Mouse (Mus musculus) myocyte (in vitro differentiated cells): Measurements from ENCODE around the gene Armt1. TPM values are rescaled to one million over a fixed set of nuclear protein-coding genes. Genes with fewer than 3 reads are reported as not detected.

Source experiments
- H3K27me3 ChIP-seq: one replicate; pipeline ENCODE4 v1.6.1; 2011; ENCODE audit not compliant: control insufficient read depth, insufficient read depth, insufficient read length
- H3K36me3 ChIP-seq: one replicate; pipeline ENCODE4 v1.6.1; 2011; ENCODE audit not compliant: control insufficient read depth, insufficient read depth
- H3K4me2 ChIP-seq: one replicate; pipeline ENCODE4 v1.6.1; 2011; ENCODE audit warnings: low read depth, control low read depth
- H3K4me3 ChIP-seq: one replicate; pipeline ENCODE4 v1.5.1; 2011; ENCODE audit warnings: mild to moderate bottlenecking, control low read depth, moderate library complexity
- H3K79me2 ChIP-seq: one replicate; pipeline ENCODE4 v1.6.1; 2011; ENCODE audit not compliant: control insufficient read depth, insufficient read depth
- H3ac ChIP-seq: one replicate; pipeline ENCODE4 v1.6.1; 2011; ENCODE audit not compliant: control insufficient read depth, insufficient read length
- CEBPB ChIP-seq: IDR thresholded peaks from 2 replicates; pipeline ENCODE4 v1.6.1; 2011; ENCODE audit warnings: mild to moderate bottlenecking, moderate library complexity; ENCODE audit not compliant: poor library complexity, insufficient read depth, severe bottlenecking
- E2F4 ChIP-seq: IDR thresholded peaks from one replicate; pipeline ENCODE4 v1.6.1; 2011; ENCODE audit warnings: mild to moderate bottlenecking, control low read depth, moderate library complexity; ENCODE audit not compliant: insufficient read depth
- MAX ChIP-seq: IDR thresholded peaks from one replicate; pipeline ENCODE4 v1.6.1; 2011; ENCODE audit warnings: low read depth, mild to moderate bottlenecking, control low read depth
- MYOD1 ChIP-seq, 3 experiments: IDR thresholded peaks; one replicate each; pipeline ENCODE4 v1.6.1; 2011; ENCODE audit warnings: control low read depth in 2 of 3, low read depth in 2 of 3, mild to moderate bottlenecking in 2 of 3, moderate library complexity in 1 of 3; ENCODE audit not compliant: insufficient read length in 2 of 3, control insufficient read depth in 1 of 3
- MYOG ChIP-seq, 3 experiments: IDR thresholded peaks; one replicate each; pipeline ENCODE4 v1.6.1; 2011; ENCODE audit warnings: control low read depth in 2 of 3, low read depth in 2 of 3, mild to moderate bottlenecking in 2 of 3; ENCODE audit not compliant: insufficient read length in 2 of 3, control insufficient read depth in 1 of 3, insufficient read depth in 1 of 3
- POLR2A ChIP-seq: IDR thresholded peaks from one replicate; pipeline ENCODE4 v1.6.1; 2011; ENCODE audit warnings: low read depth, mild to moderate bottlenecking, control low read depth, moderate library complexity; ENCODE audit not compliant: insufficient read length
- POLR2AphosphoS2 ChIP-seq: IDR thresholded peaks from one replicate; pipeline ENCODE4 v1.6.1; 2011; ENCODE audit warnings: low read depth, control low read depth; ENCODE audit not compliant: insufficient read length
- REST ChIP-seq: IDR thresholded peaks from one replicate; pipeline ENCODE4 v1.6.1; 2011; ENCODE audit warnings: mild to moderate bottlenecking, control low read depth, moderate library complexity; ENCODE audit not compliant: insufficient read depth, insufficient read length
- SRF ChIP-seq: IDR thresholded peaks from one replicate; pipeline ENCODE4 v1.6.1; 2011; ENCODE audit warnings: low read depth; ENCODE audit not compliant: control insufficient read depth, insufficient read length
- TCF12 ChIP-seq: IDR thresholded peaks from one replicate; pipeline ENCODE4 v1.6.1; 2011; ENCODE audit warnings: mild to moderate bottlenecking, control low read depth; ENCODE audit not compliant: poor library complexity, insufficient read depth, severe bottlenecking
- TCF3 ChIP-seq: IDR thresholded peaks from one replicate; pipeline ENCODE4 v1.6.1; 2011; ENCODE audit warnings: low read depth, control low read depth; ENCODE audit not compliant: insufficient read length
- USF1 ChIP-seq: IDR thresholded peaks from one replicate; pipeline ENCODE4 v1.6.1; 2011; ENCODE audit warnings: low read depth, mild to moderate bottlenecking, control low read depth, moderate library complexity
- polyA plus RNA-seq: library from polyadenylated mRNA; unstranded; fragments of >200 nt; fragmentation: generic; extraction: Trizol; gene quantifications from one replicate; pipeline ENCODE4 v1.2.1, GENCODE M21; 2012; ENCODE audit warnings: missing spikeins

Gene Armt1
- polyA plus RNA-seq, result 16.0 TPM

GRCm38 (mm10) chr10:4432123-4432931 is at the start of gene Armt1, which contains the start of gene Rmnd1:
Armt1 (plus strand) TSS chr10:4432467.
Rmnd1 (minus strand) TSS chr10:4432388.
- peaks cover 33% of the 10 kb centered on the region for H3K79me2 ChIP-seq

DNA sequence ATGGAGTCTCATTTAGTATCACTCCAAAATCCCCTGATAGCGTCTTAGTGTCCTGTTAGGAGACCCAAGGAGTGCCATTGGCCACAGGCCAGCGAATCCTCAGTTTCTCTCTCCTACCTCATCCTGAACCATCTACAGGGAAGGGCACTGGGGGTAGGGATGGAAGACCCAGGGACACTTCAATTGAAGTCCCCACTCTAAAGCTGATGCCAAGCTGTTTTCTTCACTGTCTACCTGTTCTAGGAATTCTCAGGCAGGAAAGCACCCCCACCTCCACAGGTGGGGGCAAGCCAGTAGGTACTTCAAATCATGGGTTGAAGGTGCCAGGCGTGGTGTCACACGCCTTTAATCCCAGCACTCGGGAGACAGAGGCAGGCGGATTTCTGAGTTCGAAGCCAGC is 48.0 kb upstream of the Armt1 start:
- Histone ChIP-seq H3K36me3 (no peaks in the 10 kb centered on the region), H3K4me3 (no peak overlapping the region), H3ac (no peak overlapping the region), H3K27me3 (no peaks in the 10 kb centered on the region), H3K4me2 (no peak overlapping the region), H3K79me2 (peaks cover 30% of the 10 kb centered on the region)
- TF ChIP-seq SRF (no peak), MAX (no peak), TCF12 (no peak), POLR2A (no peak), USF1 (no peak), REST (no peak), MYOD1 (IDR thresholded peaks at IDR 0.05; ENCODE audit: control insufficient read depth in 1 of 3, insufficient read length in 2 of 3, low read depth in 2 of 3) (no peak), POLR2AphosphoS2 (no peak), CEBPB (no peak), TCF3 (no peak), MYOG (IDR thresholded peaks at IDR 0.05; ENCODE audit: control insufficient read depth in 1 of 3, insufficient read depth in 1 of 3, insufficient read length in 2 of 3, low read depth in 2 of 3) (no peak)

More at GRCm38 (mm10) chr10:4432123-4432931, at the start of gene Armt1, which contains the start of gene Rmnd1:
- Histone ChIP-seq H3K36me3 (peaks cover 23% of the 10 kb centered on the region), H3K4me2 (peak within 1 kb of the TSS; percentile 98), H3K27me3 (no peaks in the 10 kb centered on the region), H3ac (peak within 1 kb of the TSS; percentile 59), H3K4me3 (peak within 1 kb of the TSS; percentile 97)
- TF ChIP-seq MYOD1 (IDR thresholded peaks at IDR 0.05; ENCODE audit: control insufficient read depth in 1 of 3, insufficient read length in 2 of 3, low read depth in 2 of 3), result peak in 1 of 3 experiments; percentile 62
- peak; percentile 38 for TF ChIP-seq REST
- TF ChIP-seq USF1, result peak; percentile 94
- peak in 1 of 3 experiments; percentile 29 for TF ChIP-seq MYOG (IDR thresholded peaks at IDR 0.05; ENCODE audit: control insufficient read depth in 1 of 3, insufficient read depth in 1 of 3, insufficient read length in 2 of 3, low read depth in 2 of 3)
- TF ChIP-seq CEBPB, result no peak
- no peak for TF ChIP-seq TCF12
- peak; percentile 99 for TF ChIP-seq POLR2AphosphoS2
- TF ChIP-seq POLR2A, result peak; percentile 96
- TF ChIP-seq TCF3, result no peak
- peak; percentile 9 for TF ChIP-seq E2F4
- no peak for TF ChIP-seq MAX
- TF ChIP-seq SRF, result no peak

- H3K27me3 ChIP-seq, result no peaks in the 10 kb centered on the region
- no peaks in the 10 kb centered on the region for H3K36me3 ChIP-seq
- no peak for TF ChIP-seq CEBPB
- no peak for TF ChIP-seq USF1
- TF ChIP-seq MAX, result no peak
- peak; percentile 32 for TF ChIP-seq TCF3
- TF ChIP-seq E2F4, result no peak
- TF ChIP-seq TCF12, result no peak
- peak; percentile 95 for TF ChIP-seq POLR2A
- TF ChIP-seq POLR2AphosphoS2, result peak; percentile 83
- peak in 2 of 3 experiments; percentile 66 to 86 for TF ChIP-seq MYOG (IDR thresholded peaks at IDR 0.05; ENCODE audit: control insufficient read depth in 1 of 3, insufficient read depth in 1 of 3, insufficient read length in 2 of 3, low read depth in 2 of 3)
- peak in 2 of 3 experiments; percentile 59 to 88 for TF ChIP-seq MYOD1 (IDR thresholded peaks at IDR 0.05; ENCODE audit: control insufficient read depth in 1 of 3, insufficient read length in 2 of 3, low read depth in 2 of 3)
- peak; percentile 52 for TF ChIP-seq SRF
- no peak for TF ChIP-seq REST
- H3ac ChIP-seq, result peak overlapping the region; percentile 99
- H3K79me2 ChIP-seq, result peaks cover 50% of the 10 kb centered on the region
- peak overlapping the region; percentile 74 for H3K4me2 ChIP-seq
- peak overlapping the region; percentile 57 for H3K4me3 ChIP-seq
Observed at GRCm38 (mm10) chr10:4386609-4387591, 45.4 kb upstream of the Armt1 start.
